Mouse (Mus musculus): Measurements from ENCODE around the gene Gbx1. TPM values are rescaled to one million over a fixed set of nuclear protein-coding genes. Genes with fewer than 3 reads are reported as not detected.
A peak's percentile ranks its signal among the peaks of the same experiment; 100 is the strongest.

Gene Gbx1
- total and polyA plus RNA-seq, 2 experiments from 2014 or later = not detected

GRCm38 (mm10) chr5:24524522-24524921, 2.5 kb downstream of the Gbx1 start:
- ATAC-seq (ENCODE audit: insufficient read depth, low read depth) (no peak), DNase-seq (ENCODE audit: low spot score) (no peak)
- peaks cover 93% of the 10 kb centered on the region for H3K27me3 ChIP-seq (ENCODE audit: control insufficient read depth, insufficient read depth, low read length)
- TF ChIP-seq EP300 (IDR thresholded peaks at IDR 0.05; ENCODE audit: low read depth) (no peak), CTCF (IDR thresholded peaks at IDR 0.05; ENCODE audit: low read depth) (no peak)
- H3K4me1 ChIP-seq (ENCODE audit: control insufficient read depth, insufficient read depth) = 0 out of 2 replicates have a peak, but pooled peaks cover 6% of the 10 kb centered on the region
- no peak overlapping the region for H3K4me2 ChIP-seq (ENCODE audit: low read depth, low read length)
- no peak overlapping the region for H3K9ac ChIP-seq (replicated peaks; ENCODE audit: low read depth, low read length)
- H3K36me3 ChIP-seq (replicated peaks; ENCODE audit: control insufficient read depth, insufficient read depth, low read length) = no peaks in the 10 kb centered on the region
- no peak overlapping the region for H3K27ac ChIP-seq (ENCODE audit: low read depth)
- no peaks in the 10 kb centered on the region for H3K9me3 ChIP-seq (replicated peaks; ENCODE audit: control insufficient read depth, low read length)
- H3K4me3 ChIP-seq (ENCODE audit: low read depth, low read length) = no peak overlapping the region
- WGBS = 13% methylated on average over 4 of the region's 4 CpGs

GRCm38 (mm10) chr5:24523806-24524205, 3.2 kb downstream of the Gbx1 start:
- ATAC-seq (ENCODE audit: insufficient read depth, low read depth) = no peak
- 46% methylated on average over 8 of the region's 8 CpGs for WGBS

GRCm38 (mm10) chr5:24521366-24521765, 5.6 kb downstream of the Gbx1 start:
- DNase-seq (ENCODE audit: low spot score) (no peak), ATAC-seq (ENCODE audit: insufficient read depth, low read depth) (no peak)
- TF ChIP-seq EP300 (IDR thresholded peaks at IDR 0.05; ENCODE audit: low read depth) (no peak), CTCF (IDR thresholded peaks at IDR 0.05; ENCODE audit: low read depth) (no peak)
- H3K27ac ChIP-seq (ENCODE audit: low read depth) = no peak overlapping the region
- no peak overlapping the region for H3K9ac ChIP-seq (replicated peaks; ENCODE audit: low read depth, low read length)
- H3K4me2 ChIP-seq (ENCODE audit: low read depth, low read length) = no peak overlapping the region
- 62% methylated on average over 8 of the region's 8 CpGs for WGBS
- H3K36me3 ChIP-seq (replicated peaks; ENCODE audit: control insufficient read depth, insufficient read depth, low read length) = no peaks in the 10 kb centered on the region
- H3K4me1 ChIP-seq (ENCODE audit: control insufficient read depth, insufficient read depth) = no peaks in the 10 kb centered on the region
- no peaks in the 10 kb centered on the region for H3K9me3 ChIP-seq (replicated peaks; ENCODE audit: control insufficient read depth, low read length)
- H3K4me3 ChIP-seq (ENCODE audit: low read depth, low read length) = no peak overlapping the region
- peaks cover 80% of the 10 kb centered on the region for H3K27me3 ChIP-seq (ENCODE audit: control insufficient read depth, insufficient read depth, low read length)

More at GRCm38 (mm10) chr5:24523806-24524205, 3.2 kb downstream of the Gbx1 start:
- H3K27ac ChIP-seq (ENCODE audit: low read depth) = no peak overlapping the region
- no peaks in the 10 kb centered on the region for H3K9me3 ChIP-seq (replicated peaks; ENCODE audit: control insufficient read depth, low read length)
- 0 out of 2 replicates have a peak, but pooled peaks cover 6% of the 10 kb centered on the region for H3K4me1 ChIP-seq (ENCODE audit: control insufficient read depth, insufficient read depth)
- no peak overlapping the region for H3K4me3 ChIP-seq (ENCODE audit: low read depth, low read length)
- TF ChIP-seq EP300 (IDR thresholded peaks at IDR 0.05; ENCODE audit: low read depth) (no peak), CTCF (IDR thresholded peaks at IDR 0.05; ENCODE audit: low read depth) (no peak)
- no peak overlapping the region for H3K4me2 ChIP-seq (ENCODE audit: low read depth, low read length)
- H3K27me3 ChIP-seq (ENCODE audit: control insufficient read depth, insufficient read depth, low read length) = peaks cover 89% of the 10 kb centered on the region
- H3K9ac ChIP-seq (replicated peaks; ENCODE audit: low read depth, low read length) = no peak overlapping the region
- H3K36me3 ChIP-seq (replicated peaks; ENCODE audit: control insufficient read depth, insufficient read depth, low read length) = no peaks in the 10 kb centered on the region
- DNase-seq (ENCODE audit: low spot score) = no peak

DNA sequence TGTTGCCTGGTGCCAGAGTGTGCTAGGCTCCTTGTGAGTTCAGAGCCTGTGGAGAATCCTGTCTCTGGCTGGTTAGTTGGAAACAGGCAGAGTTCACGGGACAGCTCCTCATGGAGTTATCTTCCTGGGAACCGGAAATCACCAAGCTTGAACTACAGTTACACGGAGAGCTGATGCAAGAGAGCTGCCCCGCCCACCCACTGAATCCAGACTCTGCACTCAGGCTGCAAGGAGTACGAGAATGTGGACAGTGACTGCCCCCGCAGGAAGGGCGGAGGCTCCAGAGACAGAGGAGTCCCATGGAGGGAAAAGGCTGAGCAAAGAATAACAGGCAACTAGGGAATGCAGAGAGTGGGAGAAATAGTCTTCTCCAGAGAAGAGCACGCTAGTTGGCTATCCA, 14.7 kb downstream of the Gbx1 start:
- TF ChIP-seq CTCF (IDR thresholded peaks at IDR 0.05; ENCODE audit: low read depth) = no peak
- no peak for TF ChIP-seq EP300 (IDR thresholded peaks at IDR 0.05; ENCODE audit: low read depth)
- Histone ChIP-seq H3K4me2 (ENCODE audit: low read depth, low read length) (no peak overlapping the region), H3K4me3 (ENCODE audit: low read depth, low read length) (no peak overlapping the region), H3K9me3 (replicated peaks; ENCODE audit: control insufficient read depth, low read length) (no peaks in the 10 kb centered on the region; the same call in 1 of the 2 replicates), H3K27ac (ENCODE audit: low read depth) (no peak overlapping the region), H3K27me3 (ENCODE audit: control insufficient read depth, insufficient read depth, low read length) (0 out of 2 replicates have a peak, but pooled peaks cover 2% of the 10 kb centered on the region), H3K4me1 (ENCODE audit: control insufficient read depth, insufficient read depth) (no peaks in the 10 kb centered on the region), H3K9ac (replicated peaks; ENCODE audit: low read depth, low read length) (no peak overlapping the region), H3K36me3 (replicated peaks; ENCODE audit: control insufficient read depth, insufficient read depth, low read length) (no peaks in the 10 kb centered on the region)
- DNase-seq (ENCODE audit: low spot score) (peak; percentile 71), ATAC-seq (ENCODE audit: insufficient read depth, low read depth) (0 out of 2 replicates have a peak, but pooled peaks have one; percentile 49)
- 32% methylated on average over 8 of the region's 8 CpGs for WGBS

- Histone ChIP-seq H3K4me2 (ENCODE audit: low read depth, low read length) (no peak overlapping the region), H3K27me3 (ENCODE audit: control insufficient read depth, insufficient read depth, low read length) (peaks cover 6% of the 10 kb centered on the region), H3K4me1 (ENCODE audit: control insufficient read depth, insufficient read depth) (no peaks in the 10 kb centered on the region), H3K9ac (replicated peaks; ENCODE audit: low read depth, low read length) (no peak overlapping the region), H3K4me3 (ENCODE audit: low read depth, low read length) (no peak overlapping the region), H3K27ac (ENCODE audit: low read depth) (no peak overlapping the region), H3K36me3 (replicated peaks; ENCODE audit: control insufficient read depth, insufficient read depth, low read length) (no peaks in the 10 kb centered on the region), H3K9me3 (replicated peaks; ENCODE audit: control insufficient read depth, low read length) (no peaks in the 10 kb centered on the region; the same call in 1 of the 2 replicates)
- 32% methylated on average over 11 of the region's 11 CpGs for WGBS
- no peak for ATAC-seq (ENCODE audit: insufficient read depth, low read depth)
- DNase-seq (ENCODE audit: low spot score) = no peak
- TF ChIP-seq EP300 (IDR thresholded peaks at IDR 0.05; ENCODE audit: low read depth) (no peak), CTCF (IDR thresholded peaks at IDR 0.05; ENCODE audit: low read depth) (peak; percentile 40)
These were observed 16.4 kb downstream of the Gbx1 start for GRCm38 (mm10) chr5:24510635-24511034.

DNA sequence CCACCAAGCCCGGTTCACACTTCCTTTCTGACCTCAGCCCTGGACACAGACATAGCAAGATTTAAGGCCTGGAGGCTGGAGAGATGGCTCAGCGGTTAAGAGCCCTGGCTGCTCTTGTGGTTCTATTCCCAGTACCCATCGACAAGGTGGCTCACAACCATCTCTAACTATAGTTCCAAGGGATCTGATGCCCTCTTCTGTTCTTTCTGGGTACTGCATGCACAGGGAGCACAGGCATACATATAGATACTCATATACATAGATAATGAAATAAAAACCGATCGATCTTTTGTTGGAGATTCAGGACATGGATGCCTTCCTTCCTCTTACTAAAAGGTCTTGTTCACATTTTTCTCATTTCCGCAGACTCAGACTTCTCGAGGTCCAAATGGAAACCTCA, 18.6 kb downstream of the Gbx1 start:
- WGBS = 90% methylated on average over 7 of the region's 7 CpGs
- no peak overlapping the region for H3K27ac ChIP-seq (ENCODE audit: low read depth)
- no peak overlapping the region for H3K4me3 ChIP-seq (ENCODE audit: low read depth, low read length)
- ATAC-seq (ENCODE audit: insufficient read depth, low read depth) (no peak), DNase-seq (ENCODE audit: low spot score) (no peak)
- H3K36me3 ChIP-seq (replicated peaks; ENCODE audit: control insufficient read depth, insufficient read depth, low read length) = no peaks in the 10 kb centered on the region
- H3K27me3 ChIP-seq (ENCODE audit: control insufficient read depth, insufficient read depth, low read length) = peaks cover 22% of the 10 kb centered on the region
- no peaks in the 10 kb centered on the region for H3K4me1 ChIP-seq (ENCODE audit: control insufficient read depth, insufficient read depth)
- no peaks in the 10 kb centered on the region; the same call in 1 of the 2 replicates for H3K9me3 ChIP-seq (replicated peaks; ENCODE audit: control insufficient read depth, low read length)
- no peak overlapping the region for H3K9ac ChIP-seq (replicated peaks; ENCODE audit: low read depth, low read length)
- no peak overlapping the region for H3K4me2 ChIP-seq (ENCODE audit: low read depth, low read length)
- TF ChIP-seq EP300 (IDR thresholded peaks at IDR 0.05; ENCODE audit: low read depth) = no peak
